Mouse (Mus musculus) midbrain, postnatal 0 days (tissue): Measurements from ENCODE around the gene Fam161b. TPM values are rescaled to one million over a fixed set of nuclear protein-coding genes. Genes with fewer than 3 reads are reported as not detected.

Experiments
- ATAC-seq: fragments of 200-750 bp; cut with Nextera tagmentation; 2 replicates; pipeline ENCODE4 v1.8.0; 2017; ENCODE audit warnings: moderate number of reproducible peaks, mild to moderate bottlenecking, moderate TSS enrichment, moderate library complexity; ENCODE audit not compliant: low FRiP score
- DNase-seq: peaks from one replicate; pipeline ENCODE4 v3.0.0-alpha.2; 2015; ENCODE audit warnings: low spot score
- H3K27ac ChIP-seq: fragments of 300-500 bp; sonication (generic); 2 replicates; pipeline ENCODE4 v1.5.1; 2014; ENCODE audit warnings: low read depth, mild to moderate bottlenecking, low read length, mixed read lengths
- H3K27me3 ChIP-seq: fragments of 300-500 bp; sonication (generic); 2 replicates; pipeline ENCODE4 v1.6.1; 2014; ENCODE audit warnings: low read length, control low read depth, mixed read lengths; ENCODE audit not compliant: insufficient read depth
- H3K36me3 ChIP-seq: fragments of 300-500 bp; sonication (generic); 2 replicates; pipeline ENCODE4 v1.6.1; 2014; ENCODE audit warnings: low read length, control low read depth, mixed read lengths; ENCODE audit not compliant: insufficient read depth
- H3K4me1 ChIP-seq: fragments of 300-500 bp; sonication (generic); 2 replicates; pipeline ENCODE4 v1.6.1; 2014; ENCODE audit warnings: mild to moderate bottlenecking, control low read depth, antibody characterized with exemption, low read length, mixed read lengths; ENCODE audit not compliant: insufficient read depth
- H3K4me2 ChIP-seq: fragments of 300-500 bp; sonication (generic); 2 replicates; pipeline ENCODE4 v1.6.1; 2014; ENCODE audit warnings: low read depth, mild to moderate bottlenecking, low read length, mixed read lengths; ENCODE audit not compliant: poor library complexity, severe bottlenecking
- H3K4me3 ChIP-seq: fragments of 300-500 bp; sonication (generic); 2 replicates; pipeline ENCODE4 v1.5.1; 2014; ENCODE audit warnings: low read depth, mild to moderate bottlenecking, low read length, moderate library complexity
- H3K9ac ChIP-seq: fragments of 300-500 bp; sonication (generic); replicated peaks from 2 replicates; pipeline ENCODE4 v1.6.1; 2014; ENCODE audit warnings: mild to moderate bottlenecking, low read length, moderate library complexity, mixed read lengths; ENCODE audit not compliant: poor library complexity, severe bottlenecking
- H3K9me3 ChIP-seq: fragments of 300-500 bp; sonication (generic); 2 replicates; pipeline ENCODE4 v1.6.1; 2016; ENCODE audit warnings: low read length, control low read depth
- CTCF ChIP-seq: IDR thresholded peaks from 2 replicates; pipeline ENCODE4 v1.5.1; 2016; ENCODE audit warnings: antibody characterized with exemption, mild to moderate bottlenecking
- WGBS: fragments of 180-500 bp; shearing (Covaris S2); extraction: QIAGEN DNeasy Blood & Tissue Kit; methylation state at CpG from one replicate; pipeline ENCODE4 v1.1.7; 2014; 5-methylcytosine and 5-hydroxymethylcytosine counted together
- polyA plus RNA-seq: library from polyadenylated mRNA; unstranded; fragments of >200 nt; fragmentation: Nextera tagmentation; extraction: Ambion mirVana; gene quantifications from 2 replicates; pipeline ENCODE4 v1.2.1, GENCODE M21; 2015
- total RNA-seq: library from RNA; depleted of rRNA; stranded (reverse); fragments of >200 nt; gene quantifications from 2 replicates; pipeline ENCODE4 v1.2.3, GENCODE M21; 2014

Fam161b gene
- total and polyA plus RNA-seq, 2 experiments from 2014 or later, result 10.4 to 11.4 TPM

- no peak overlapping the region for H3K4me2 ChIP-seq
- H3K36me3 ChIP-seq, result no peaks in the 10 kb centered on the region
- ATAC-seq, result no peak
- no peak overlapping the region for H3K4me3 ChIP-seq
- H3K27ac ChIP-seq, result no peak overlapping the region
- no peak for DNase-seq
- H3K9me3 ChIP-seq, result no peaks in the 10 kb centered on the region
- no peak for TF ChIP-seq CTCF
- H3K27me3 ChIP-seq, result no peaks in the 10 kb centered on the region
- peaks cover 2% of the 10 kb centered on the region; the same call in 1 of the 2 replicates for H3K4me1 ChIP-seq
- no peak overlapping the region for H3K9ac ChIP-seq
- 83% methylated on average over 9 of the region's 9 CpGs for WGBS
Observed at GRCm38 (mm10) chr12:84402923-84403322, 41.3 kb upstream of the Fam161b start.

GRCm38 (mm10) chr12:84400653-84401052, 39.0 kb upstream of the Fam161b start:
- Histone ChIP-seq H3K27ac (no peak overlapping the region), H3K4me1 (no peaks in the 10 kb centered on the region), H3K9ac (no peak overlapping the region), H3K4me2 (no peak overlapping the region), H3K36me3 (no peaks in the 10 kb centered on the region), H3K4me3 (no peak overlapping the region), H3K27me3 (no peaks in the 10 kb centered on the region), H3K9me3 (no peaks in the 10 kb centered on the region)
- WGBS, result 74% methylated on average over 3 of the region's 3 CpGs
- DNase-seq (no peak), ATAC-seq (no peak)
- TF ChIP-seq CTCF, result no peak

- no peak overlapping the region for H3K4me2 ChIP-seq
- no peak for TF ChIP-seq CTCF
- no peak overlapping the region for H3K4me3 ChIP-seq
- DNase-seq (no peak), ATAC-seq (no peak)
- no peak overlapping the region for H3K9ac ChIP-seq
- WGBS, result 82% methylated on average over 3 of the region's 3 CpGs
- H3K27me3 ChIP-seq, result no peaks in the 10 kb centered on the region
- no peaks in the 10 kb centered on the region for H3K9me3 ChIP-seq
- no peaks in the 10 kb centered on the region for H3K36me3 ChIP-seq
- no peaks in the 10 kb centered on the region for H3K4me1 ChIP-seq
- no peak overlapping the region for H3K27ac ChIP-seq
Observed at GRCm38 (mm10) chr12:84400068-84400467, 38.4 kb upstream of the Fam161b start.

- WGBS, result 85% methylated on average over 9 of the region's 9 CpGs
- no peaks in the 10 kb centered on the region for H3K27me3 ChIP-seq
- H3K27ac ChIP-seq, result no peak overlapping the region
- H3K9me3 ChIP-seq, result no peaks in the 10 kb centered on the region
- no peak overlapping the region for H3K9ac ChIP-seq
- H3K36me3 ChIP-seq, result no peaks in the 10 kb centered on the region
- no peak overlapping the region for H3K4me3 ChIP-seq
- DNase-seq, result no peak
- ATAC-seq, result no peak
- no peak overlapping the region for H3K4me2 ChIP-seq
- no peak for TF ChIP-seq CTCF
- no peaks in the 10 kb centered on the region for H3K4me1 ChIP-seq
Observed at GRCm38 (mm10) chr12:84399663-84400062, 38.0 kb upstream of the Fam161b start.

- Histone ChIP-seq H3K9me3 (no peaks in the 10 kb centered on the region), H3K27me3 (no peaks in the 10 kb centered on the region), H3K4me3 (no peak overlapping the region), H3K4me1 (no peaks in the 10 kb centered on the region), H3K27ac (no peak overlapping the region), H3K4me2 (no peak overlapping the region), H3K9ac (no peak overlapping the region), H3K36me3 (no peaks in the 10 kb centered on the region)
- ATAC-seq (no peak), DNase-seq (no peak)
- TF ChIP-seq CTCF, result no peak
- WGBS, result 87% methylated on average over 9 of the region's 9 CpGs
Observed at GRCm38 (mm10) chr12:84399135-84399534, 37.5 kb upstream of the Fam161b start.

- TF ChIP-seq CTCF, result no peak
- no peak overlapping the region for H3K4me2 ChIP-seq
- ATAC-seq (no peak), DNase-seq (no peak)
- no peaks in the 10 kb centered on the region for H3K9me3 ChIP-seq
- no peak overlapping the region for H3K27ac ChIP-seq
- 90% methylated on average over 5 of the region's 5 CpGs for WGBS
- H3K27me3 ChIP-seq, result no peaks in the 10 kb centered on the region
- H3K9ac ChIP-seq, result no peak overlapping the region
- no peak overlapping the region for H3K4me3 ChIP-seq
- H3K36me3 ChIP-seq, result no peaks in the 10 kb centered on the region
- no peaks in the 10 kb centered on the region for H3K4me1 ChIP-seq
Observed at GRCm38 (mm10) chr12:84398629-84399028, 37.0 kb upstream of the Fam161b start.

GRCm38 (mm10) chr12:84397685-84398084, 36.1 kb upstream of the Fam161b start:
- Histone ChIP-seq H3K4me1 (no peaks in the 10 kb centered on the region), H3K4me3 (no peak overlapping the region), H3K27ac (no peak overlapping the region), H3K27me3 (no peaks in the 10 kb centered on the region), H3K9ac (no peak overlapping the region), H3K4me2 (no peak overlapping the region), H3K36me3 (peaks cover under 1% of the 10 kb centered on the region; the same call in 1 of the 2 replicates), H3K9me3 (no peaks in the 10 kb centered on the region)
- DNase-seq (no peak), ATAC-seq (no peak)
- TF ChIP-seq CTCF, result no peak
